Mouse (Mus musculus) neural tube, embryonic 13.5 days (tissue): ENCODE measurements around the gene Tctn3. TPM values are rescaled to one million over a fixed set of nuclear protein-coding genes. Genes with fewer than 3 reads are reported as not detected.
"Not testable (repeated sequence)": the region's sequence is repeated elsewhere in the genome, so short reads cannot be mapped to it uniquely, and the experiment has no call there.

ENCODE experiments used
- ATAC-seq: fragments of 200-750 bp; cut with Nextera tagmentation; 2 replicates; pipeline ENCODE4 v1.8.0; 2017; ENCODE audit warnings: low read depth, mild to moderate bottlenecking, moderate TSS enrichment, moderate library complexity
- H3K27ac ChIP-seq: fragments of 300-500 bp; sonication (generic); replicated peaks from 2 replicates; pipeline ENCODE4 v1.5.1; 2015; ENCODE audit warnings: moderate library complexity, mild to moderate bottlenecking, inconsistent platforms
- H3K27me3 ChIP-seq: fragments of 300-500 bp; sonication (generic); 2 replicates; pipeline ENCODE4 v1.6.1; 2015; ENCODE audit warnings: mild to moderate bottlenecking, inconsistent platforms
- H3K36me3 ChIP-seq: fragments of 300-500 bp; sonication (generic); 2 replicates; pipeline ENCODE4 v1.6.1; 2015; ENCODE audit warnings: mild to moderate bottlenecking, inconsistent platforms
- H3K4me1 ChIP-seq: fragments of 300-500 bp; sonication (generic); replicated peaks from 2 replicates; pipeline ENCODE4 v1.6.1; 2015; ENCODE audit warnings: inconsistent platforms
- H3K4me2 ChIP-seq: fragments of 300-500 bp; sonication (generic); 2 replicates; pipeline ENCODE4 v1.6.1; 2015; ENCODE audit warnings: inconsistent platforms, mild to moderate bottlenecking, moderate library complexity
- H3K4me3 ChIP-seq: fragments of 300-500 bp; sonication (generic); 2 replicates; pipeline ENCODE4 v1.5.1; 2015; ENCODE audit warnings: mild to moderate bottlenecking, inconsistent platforms
- H3K9ac ChIP-seq: fragments of 300-500 bp; sonication (generic); 2 replicates; pipeline ENCODE4 v1.6.1; 2015; ENCODE audit warnings: moderate library complexity, mild to moderate bottlenecking, inconsistent platforms
- H3K9me3 ChIP-seq: fragments of 300-500 bp; sonication (generic); 2 replicates; pipeline ENCODE4 v1.6.1; 2016; ENCODE audit warnings: inconsistent platforms
- WGBS: fragments of 180-500 bp; shearing (Covaris S2); methylation state at CpG from one replicate; pipeline ENCODE4 v1.1.7; 2015; 5-methylcytosine and 5-hydroxymethylcytosine counted together
- polyA plus RNA-seq: library from polyadenylated mRNA; unstranded; fragments of >200 nt; fragmentation: Nextera tagmentation; extraction: Ambion mirVana; gene quantifications from 2 replicates; pipeline ENCODE4 v1.2.1, GENCODE M21; 2015

Tctn3 gene
- polyA plus RNA-seq, 1 experiment from 2014 or later, result 10.6 TPM

- H3K9me3 ChIP-seq, result no peaks in the 10 kb centered on the region
- no peak overlapping the region for H3K9ac ChIP-seq
- H3K4me1 ChIP-seq, result peaks cover 6% of the 10 kb centered on the region
- H3K27ac ChIP-seq, result no peak overlapping the region
- H3K4me3 ChIP-seq, result no peak overlapping the region
- no peaks in the 10 kb centered on the region for H3K27me3 ChIP-seq
- WGBS, result 88% methylated on average over 7 of the region's 7 CpGs
- no peaks in the 10 kb centered on the region for H3K36me3 ChIP-seq
- no peak for ATAC-seq
- H3K4me2 ChIP-seq, result no peak overlapping the region
Measured at GRCm38 (mm10) chr19:40616021-40616420, 4.0 kb upstream of the Tctn3 start.

GRCm38 (mm10) chr19:40614811-40615210 lies 2.8 kb upstream of the Tctn3 start:
- no peaks in the 10 kb centered on the region for H3K9me3 ChIP-seq
- H3K4me3 ChIP-seq, result no peak overlapping the region
- ATAC-seq, result no peak
- WGBS, result 84% methylated on average over 7 of the region's 7 CpGs
- no peak overlapping the region for H3K27ac ChIP-seq
- no peaks in the 10 kb centered on the region for H3K36me3 ChIP-seq
- H3K27me3 ChIP-seq, result no peaks in the 10 kb centered on the region
- H3K4me1 ChIP-seq, result peaks cover 12% of the 10 kb centered on the region
- H3K4me2 ChIP-seq, result no peak overlapping the region
- H3K9ac ChIP-seq, result no peak overlapping the region

- Histone ChIP-seq H3K4me2 (no peak overlapping the region), H3K9ac (no peak overlapping the region), H3K9me3 (no peaks in the 10 kb centered on the region), H3K27ac (no peak overlapping the region), H3K27me3 (no peaks in the 10 kb centered on the region), H3K4me1 (peaks cover 12% of the 10 kb centered on the region), H3K36me3 (peaks cover 60% of the 10 kb centered on the region), H3K4me3 (no peak overlapping the region)
- WGBS, result 94% methylated on average over 6 of the region's 6 CpGs
- ATAC-seq, result no peak
Measured at GRCm38 (mm10) chr19:40607676-40608075, 4.4 kb downstream of the Tctn3 start.

GRCm38 (mm10) chr19:40605189-40605588 lies 6.8 kb downstream of the Tctn3 start:
- WGBS, result 95% methylated on average over 9 of the region's 9 CpGs
- no peak for ATAC-seq
- no peaks in the 10 kb centered on the region for H3K4me1 ChIP-seq
- no peak overlapping the region for H3K4me3 ChIP-seq
- H3K4me2 ChIP-seq, result no peak overlapping the region
- no peaks in the 10 kb centered on the region for H3K9me3 ChIP-seq
- no peak overlapping the region for H3K9ac ChIP-seq
- no peaks in the 10 kb centered on the region for H3K27me3 ChIP-seq
- no peak overlapping the region for H3K27ac ChIP-seq
- peaks cover 62% of the 10 kb centered on the region for H3K36me3 ChIP-seq

- WGBS, result 97% methylated on average over 3 of the region's 3 CpGs
- Histone ChIP-seq H3K9ac (no peak overlapping the region), H3K27me3 (no peaks in the 10 kb centered on the region), H3K27ac (no peak overlapping the region), H3K4me3 (no peak overlapping the region), H3K4me1 (no peaks in the 10 kb centered on the region), H3K36me3 (peaks cover 43% of the 10 kb centered on the region), H3K9me3 (no peaks in the 10 kb centered on the region), H3K4me2 (no peak overlapping the region)
- no peak for ATAC-seq
Measured at GRCm38 (mm10) chr19:40601870-40602269, 10.2 kb downstream of the Tctn3 start.

- H3K4me1 ChIP-seq, H3K9ac ChIP-seq, ATAC-seq, H3K4me3 ChIP-seq, H3K9me3 ChIP-seq, H3K27me3 ChIP-seq, H3K27ac ChIP-seq, H3K4me2 ChIP-seq: not testable (repeated sequence)
- 90% methylated on average over 5 of the region's 5 CpGs for WGBS
- peaks cover 39% of the 10 kb centered on the region for H3K36me3 ChIP-seq
Measured at GRCm38 (mm10) chr19:40600846-40601245, 11.2 kb downstream of the Tctn3 start.

GRCm38 (mm10) chr19:40595831-40596230 lies 16.2 kb downstream of the Tctn3 start:
- Histone ChIP-seq H3K4me1 (no peaks in the 10 kb centered on the region), H3K9me3 (no peaks in the 10 kb centered on the region), H3K4me2 (no peak overlapping the region), H3K36me3 (peaks cover 34% of the 10 kb centered on the region), H3K9ac (no peak overlapping the region), H3K27ac (no peak overlapping the region), H3K4me3 (no peak overlapping the region), H3K27me3 (no peaks in the 10 kb centered on the region)
- ATAC-seq, result no peak
- 90% methylated on average over 8 of the region's 8 CpGs for WGBS

GRCm38 (mm10) chr19:40595231-40595630 lies 16.8 kb downstream of the Tctn3 start:
- H3K27me3 ChIP-seq, result no peaks in the 10 kb centered on the region
- H3K4me2 ChIP-seq, result no peak overlapping the region
- no peak for ATAC-seq
- 91% methylated on average over 3 of the region's 3 CpGs for WGBS
- H3K4me1 ChIP-seq, result no peaks in the 10 kb centered on the region
- H3K36me3 ChIP-seq, result peaks cover 34% of the 10 kb centered on the region
- no peak overlapping the region for H3K4me3 ChIP-seq
- H3K9me3 ChIP-seq, result no peaks in the 10 kb centered on the region
- no peak overlapping the region for H3K9ac ChIP-seq
- no peak overlapping the region for H3K27ac ChIP-seq

DNA sequence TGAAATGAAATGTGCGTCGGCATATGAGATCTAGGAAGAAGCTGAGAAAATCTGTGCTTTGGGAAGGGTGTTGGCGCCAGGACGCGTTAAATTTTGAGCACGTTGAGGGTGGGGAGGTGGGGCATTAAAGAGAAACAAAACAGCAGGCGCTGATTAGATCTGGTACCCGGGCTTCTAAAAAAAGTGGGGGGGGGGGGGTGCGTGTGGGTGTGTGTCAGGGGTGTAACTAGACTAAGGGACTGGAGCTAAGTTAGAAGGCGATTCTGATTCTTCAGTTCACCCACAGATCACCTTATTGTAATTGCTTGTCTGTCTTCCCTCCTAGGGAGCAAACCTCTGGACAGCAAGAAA lies 22.5 kb downstream of the Tctn3 start:
- WGBS, result 0% methylated on average over 10 of the region's 10 CpGs
- H3K27ac ChIP-seq, result peak overlapping the region; percentile 76
- no peak for ATAC-seq

GRCm38 (mm10) chr19:40588847-40589529 lies 23.0 kb downstream of the Tctn3 start:
- ATAC-seq, result peak; percentile 82
- Histone ChIP-seq H3K4me1 (peaks cover 21% of the 10 kb centered on the region), H3K4me2 (peak overlapping the region; percentile 80), H3K4me3 (peak overlapping the region; percentile 86), H3K27me3 (no peaks in the 10 kb centered on the region), H3K27ac (peak overlapping the region; percentile 76), H3K36me3 (peaks cover 10% of the 10 kb centered on the region; the same call in 1 of the 2 replicates), H3K9ac (peak overlapping the region; percentile 87), H3K9me3 (no peaks in the 10 kb centered on the region)
- under 1% methylated on average over 18 of the region's 18 CpGs for WGBS

More for the DNA sequence above, 22.5 kb downstream of the Tctn3 start:
- Histone ChIP-seq H3K4me1 (peaks cover 21% of the 10 kb centered on the region), H3K9me3 (no peaks in the 10 kb centered on the region), H3K4me2 (peak overlapping the region; percentile 80), H3K36me3 (peaks cover 14% of the 10 kb centered on the region; the same call in 1 of the 2 replicates), H3K4me3 (peak overlapping the region; percentile 86), H3K27me3 (no peaks in the 10 kb centered on the region), H3K9ac (peak overlapping the region; percentile 87)

- peaks cover 21% of the 10 kb centered on the region for H3K4me1 ChIP-seq
- peak within 1 kb of the TSS; percentile 86 for H3K4me3 ChIP-seq
- peak within 1 kb of the TSS; percentile 76 for H3K27ac ChIP-seq
- WGBS, result under 1% methylated on average over 32 of the region's 34 CpGs
- peak; percentile 96 for ATAC-seq
- no peaks in the 10 kb centered on the region for H3K27me3 ChIP-seq
- H3K4me2 ChIP-seq, result peak within 1 kb of the TSS; percentile 80
- peaks cover 14% of the 10 kb centered on the region for H3K36me3 ChIP-seq
- H3K9me3 ChIP-seq, result no peaks in the 10 kb centered on the region
- peak within 1 kb of the TSS; percentile 87 for H3K9ac ChIP-seq
Measured at GRCm38 (mm10) chr19:40588293-40588654, 23.8 kb downstream of the Tctn3 start, which contains the start of gene Aldh18a1. TSS of gene Aldh18a1 (minus strand) at chr19:40588463.

GRCm38 (mm10) chr19:40587491-40588292 lies 24.3 kb downstream of the Tctn3 start:
- 6% methylated on average over 30 of the region's 30 CpGs for WGBS
- Histone ChIP-seq H3K27me3 (no peaks in the 10 kb centered on the region), H3K27ac (peak overlapping the region; percentile 68), H3K9ac (peak overlapping the region; percentile 87), H3K4me2 (peak overlapping the region; percentile 80), H3K9me3 (no peaks in the 10 kb centered on the region), H3K4me1 (peaks cover 21% of the 10 kb centered on the region), H3K36me3 (peaks cover 20% of the 10 kb centered on the region), H3K4me3 (peak overlapping the region; percentile 86)
- ATAC-seq, result peak; percentile 60
